Mouse (Mus musculus) spleen, adult 12 weeks (tissue): ENCODE measurements around the gene Atp6v1b1.
"Not testable (repeated sequence)": the region's sequence is repeated elsewhere in the genome, so short reads cannot be mapped to it uniquely, and the experiment has no call there.

Experiments
- DNase-seq: peaks from one replicate; pipeline ENCODE4 v3.0.0; 2022; ENCODE audit warnings: low spot score

The Atp6v1b1 gene

DNA sequence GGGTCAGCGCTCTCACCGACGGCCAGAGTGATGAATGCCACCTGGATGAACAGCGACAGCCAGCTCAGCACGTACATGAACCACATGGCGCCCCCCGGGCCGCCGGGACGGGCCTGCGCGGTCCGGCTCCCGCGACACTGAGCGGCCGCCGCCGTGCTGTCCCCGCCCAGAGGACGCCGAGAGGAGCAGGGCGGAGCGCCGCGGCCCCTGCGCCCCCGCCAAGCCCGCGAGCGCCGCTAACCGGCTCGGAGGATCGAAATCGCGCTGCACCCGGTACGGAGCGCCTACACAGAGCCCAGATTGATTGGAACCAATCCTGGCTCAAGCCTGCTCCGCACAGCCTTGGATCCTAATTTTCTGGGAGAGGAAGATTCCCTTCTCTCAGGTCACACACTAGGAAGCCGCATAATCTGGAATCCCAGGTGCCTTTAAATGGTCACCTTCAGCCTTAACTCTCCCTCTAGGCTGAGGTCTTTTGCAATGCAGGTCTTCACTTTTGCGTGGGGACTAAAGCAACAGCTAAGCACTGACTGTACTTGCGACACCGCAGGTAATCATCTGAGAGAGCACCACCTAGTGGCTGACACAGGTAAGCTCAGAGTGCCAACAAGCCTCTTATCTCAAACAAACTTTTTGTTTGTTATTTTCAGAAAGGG is 33.0 kb downstream of the Atp6v1b1 start, which contains the start of gene Tex261:
TSS of gene Tex261 (minus strand) at position 176 of the 656 bp plus-strand sequence.
- peak; percentile 78 for DNase-seq

- DNase-seq: no peak
Observed at GRCm38 (mm10) chr6:83778306-83778705, 35.5 kb downstream of the Atp6v1b1 start.

- peak; percentile 29 for DNase-seq
Observed at GRCm38 (mm10) chr6:83779026-83779425, 36.2 kb downstream of the Atp6v1b1 start.

DNA sequence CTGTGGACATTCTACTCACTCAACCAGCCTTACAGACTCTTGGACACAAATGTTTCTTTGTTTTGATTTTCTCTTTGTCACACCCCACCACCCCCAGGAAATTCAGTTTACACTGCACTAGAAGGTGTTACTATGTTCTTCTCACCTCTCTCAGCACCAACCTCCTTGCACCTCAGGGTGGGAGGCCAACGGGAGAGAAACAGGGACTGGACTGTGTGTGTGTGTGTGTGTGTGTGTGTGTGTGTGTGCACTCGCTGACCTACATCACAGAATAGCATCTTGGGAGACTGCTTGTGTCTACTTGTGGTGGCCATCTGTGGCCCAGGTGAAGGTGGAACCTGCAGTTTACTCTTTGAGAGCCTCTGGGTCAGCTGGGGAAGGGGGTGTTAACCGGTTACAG is 43.6 kb downstream of the Atp6v1b1 start:
- no peak for DNase-seq

DNA sequence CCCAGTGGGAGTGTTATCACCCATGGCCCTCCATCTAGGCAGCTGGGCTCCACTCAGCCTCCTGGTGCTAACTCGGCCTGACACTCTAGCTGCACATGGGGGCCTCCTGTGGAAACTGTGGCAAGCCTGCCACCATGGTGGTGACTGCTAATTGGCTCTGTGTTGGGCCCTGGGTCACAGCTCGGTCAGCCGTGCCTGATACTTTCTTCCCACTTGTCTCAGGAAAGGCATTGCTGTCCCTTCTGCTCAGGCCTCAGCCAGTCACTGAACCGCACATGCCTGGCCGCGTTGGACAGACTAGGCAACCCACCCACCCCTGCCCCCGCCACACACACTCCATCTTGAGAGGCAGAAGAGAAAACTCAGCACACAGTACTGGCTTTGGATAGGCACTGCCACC is 45.8 kb downstream of the Atp6v1b1 start:
- no peak for DNase-seq

DNA sequence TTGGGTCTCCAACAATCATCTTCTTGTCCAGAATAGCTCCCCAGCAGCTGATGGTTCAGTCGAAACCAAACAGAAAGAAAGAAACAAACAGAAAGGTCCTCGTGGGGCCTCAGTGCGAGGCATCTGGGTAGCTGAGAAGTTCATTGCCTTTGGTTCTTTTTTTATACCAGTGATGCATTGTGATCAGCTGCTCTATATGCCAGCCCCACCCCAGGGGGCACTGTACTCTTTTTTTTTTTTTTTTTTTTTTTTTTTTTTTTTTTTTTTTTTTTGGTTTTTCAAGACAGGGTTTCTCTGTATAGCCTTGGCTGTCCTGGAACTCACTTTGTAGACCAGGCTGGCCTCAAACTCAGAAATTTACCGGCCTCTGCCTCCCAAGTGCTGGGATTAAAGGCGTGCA is 47.7 kb downstream of the Atp6v1b1 start:
- DNase-seq: not testable (repeated sequence)

- no peak for DNase-seq
Observed at GRCm38 (mm10) chr6:83791251-83791890, 48.6 kb downstream of the Atp6v1b1 start.

DNA sequence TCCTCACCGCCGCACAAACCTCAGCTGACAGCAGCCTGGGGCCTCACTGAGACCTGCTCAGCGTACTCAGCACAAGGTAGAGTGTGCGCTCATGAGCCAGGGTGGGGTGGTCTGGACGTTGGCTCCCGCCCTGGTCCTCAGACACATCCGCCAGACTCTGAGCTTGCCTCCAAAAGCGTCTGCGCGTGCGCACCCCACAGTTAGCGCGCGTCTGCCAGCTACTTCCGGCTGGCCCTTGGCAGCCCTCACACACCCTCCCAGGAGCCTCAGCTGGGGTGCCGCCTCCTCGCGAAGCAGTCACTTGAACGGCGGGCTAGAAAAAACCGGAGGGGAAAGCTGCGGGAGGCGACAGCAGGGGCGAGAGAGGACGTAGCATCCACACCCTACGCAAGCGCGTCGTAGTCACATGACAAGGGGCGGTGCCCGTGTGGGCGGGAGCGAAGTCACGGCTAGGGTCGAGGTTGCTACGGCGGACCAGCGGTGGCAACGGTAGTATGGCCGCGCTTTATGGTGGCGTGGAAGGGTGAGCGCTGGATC is 52.0 kb downstream of the Atp6v1b1 start, which contains the start of gene Nagk:
TSS of gene Nagk (plus strand) at position 223 of the 537 bp plus-strand sequence.
- peak; percentile 85 for DNase-seq

GRCm38 (mm10) chr6:83795492-83795900 is 52.7 kb downstream of the Atp6v1b1 start:
- no peak for DNase-seq

GRCm38 (mm10) chr6:83796686-83797085 is 53.9 kb downstream of the Atp6v1b1 start:
- no peak for DNase-seq

GRCm38 (mm10) chr6:83802033-83802432 is 59.2 kb downstream of the Atp6v1b1 start:
- DNase-seq: no peak

DNA sequence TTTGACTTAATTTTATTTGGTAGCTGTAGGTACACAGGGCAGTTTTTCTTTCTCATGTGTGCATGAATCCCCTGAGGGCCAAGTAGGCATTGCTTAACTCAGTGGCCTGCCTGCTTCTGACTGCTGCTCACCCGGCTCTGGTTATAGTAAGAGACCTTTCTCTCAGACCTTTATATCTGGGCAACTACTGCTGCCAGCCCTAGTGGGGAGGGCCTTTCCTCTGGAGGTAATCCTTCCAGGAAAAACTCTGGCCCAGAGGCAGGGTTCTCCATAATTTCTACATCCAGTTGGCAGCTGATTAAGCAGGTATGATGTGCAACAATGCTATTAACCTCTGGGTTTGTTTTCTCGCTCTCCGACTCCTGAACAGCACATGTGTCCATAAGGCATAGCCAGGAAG is 60.1 kb downstream of the Atp6v1b1 start:
- no peak for DNase-seq
